Mouse (Mus musculus): ENCODE data around the gene F8. TPM values are rescaled to one million over a fixed set of nuclear protein-coding genes. Genes with fewer than 3 reads are reported as not detected.
A peak's percentile ranks its signal among the peaks of the same experiment; 100 is the strongest.

F8 gene
- polyA plus RNA-seq, 1 experiment: 0.46 TPM

DNA sequence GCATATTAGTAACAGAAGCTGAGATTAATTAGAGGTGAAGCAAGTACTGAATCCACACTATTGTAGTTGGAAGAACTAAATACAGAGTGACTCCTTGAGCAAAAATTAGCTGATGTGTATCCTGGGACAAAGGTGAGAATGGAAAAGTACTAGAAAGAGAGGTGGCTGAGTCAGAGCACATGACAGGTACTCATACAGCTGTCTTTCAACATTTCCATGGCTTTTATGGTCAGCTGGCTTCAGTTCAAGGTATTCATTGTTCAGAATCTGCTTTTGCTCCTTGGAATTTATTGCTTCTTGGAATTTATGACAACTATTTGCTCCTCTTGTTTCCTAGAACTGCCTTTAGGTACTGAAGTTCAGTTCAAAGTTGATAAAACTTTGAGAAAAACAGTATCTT, 245.5 kb downstream of the F8 start:
- H3K79me2 ChIP-seq (ENCODE audit: control insufficient read depth, insufficient read depth): no peaks in the 10 kb centered on the region
- H3K79me3 ChIP-seq (ENCODE audit: low read depth): no peaks in the 10 kb centered on the region
- H3ac ChIP-seq (ENCODE audit: control insufficient read depth, insufficient read length, low read depth): no peak overlapping the region
- H3K27me3 ChIP-seq (ENCODE audit: control insufficient read depth, insufficient read depth, insufficient read length): no peaks in the 10 kb centered on the region
- no peak overlapping the region for H3K4me3 ChIP-seq (ENCODE audit: insufficient read depth, poor library complexity, severe bottlenecking)
- no peaks in the 10 kb centered on the region for H3K36me3 ChIP-seq (ENCODE audit: control insufficient read depth, insufficient read depth)
- TF ChIP-seq FOSL1 (IDR thresholded peaks at IDR 0.05; ENCODE audit: insufficient read depth, low read length, poor library complexity, severe bottlenecking) (no peak), MYOD1 (IDR thresholded peaks at IDR 0.05; ENCODE audit: control insufficient read depth, insufficient read length, low read depth) (no peak), MAX (IDR thresholded peaks at IDR 0.05) (no peak), CEBPB (IDR thresholded peaks at IDR 0.05; ENCODE audit: low read depth) (no peak), USF1 (IDR thresholded peaks at IDR 0.05; ENCODE audit: low read depth) (no peak), CTCF (IDR thresholded peaks at IDR 0.05; ENCODE audit: control insufficient read depth, insufficient read depth, insufficient read length) (no peak), MYOG (IDR thresholded peaks at IDR 0.05; ENCODE audit: control insufficient read depth, extremely low read depth, insufficient read length) (no peak)

DNA sequence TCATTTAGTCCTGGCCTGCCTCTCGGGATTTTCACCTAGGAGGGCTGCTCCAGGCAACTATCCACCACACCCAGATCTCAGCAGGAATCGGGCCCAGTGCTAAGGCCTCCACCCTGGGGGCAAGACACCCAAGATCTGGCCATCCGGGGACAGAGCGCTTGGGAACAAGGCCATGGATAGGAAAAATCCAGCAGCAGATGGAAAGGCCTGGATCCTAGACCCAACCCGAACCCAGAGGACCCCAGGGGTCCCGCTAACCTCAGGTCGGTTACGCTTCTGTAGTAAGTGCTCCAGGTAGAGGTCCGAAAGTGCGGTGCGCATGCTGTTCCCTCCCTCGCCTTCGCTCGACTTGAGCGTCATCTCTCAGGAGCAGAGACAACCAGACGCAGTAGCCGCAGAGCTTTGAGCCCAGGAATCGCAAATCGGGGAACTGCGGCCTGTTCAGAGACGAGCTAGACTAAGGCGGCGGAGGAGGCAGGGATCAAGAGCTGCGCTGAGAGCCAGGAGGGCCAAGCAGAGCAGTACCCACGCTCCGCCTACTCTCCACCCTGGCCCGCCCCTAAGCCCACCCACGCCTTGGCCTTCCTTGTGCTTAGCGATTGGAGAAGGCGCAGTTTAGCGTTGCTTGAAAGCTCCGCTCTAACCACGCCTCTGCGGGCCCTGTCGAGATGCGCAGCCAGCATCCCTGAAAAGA, 251.8 kb downstream of the F8 start, which contains the start of gene Mpp1:
Gene Mpp1, minus strand, starts transcription at position 550 of the 694 bp plus-strand sequence.
- Histone ChIP-seq H3K79me2 (ENCODE audit: control insufficient read depth, insufficient read depth) (peaks cover 34% of the 10 kb centered on the region), H3K27me3 (ENCODE audit: control insufficient read depth, insufficient read depth, insufficient read length) (no peaks in the 10 kb centered on the region), H3ac (ENCODE audit: control insufficient read depth, insufficient read length, low read depth) (peak within 1 kb of the TSS; percentile 96), H3K4me3 (ENCODE audit: insufficient read depth, poor library complexity, severe bottlenecking) (peak within 1 kb of the TSS; percentile 45), H3K36me3 (ENCODE audit: control insufficient read depth, insufficient read depth) (no peaks in the 10 kb centered on the region), H3K79me3 (ENCODE audit: low read depth) (peaks cover 12% of the 10 kb centered on the region)
- no peak for TF ChIP-seq USF1 (IDR thresholded peaks at IDR 0.05; ENCODE audit: low read depth)
- no peak for TF ChIP-seq FOSL1 (IDR thresholded peaks at IDR 0.05; ENCODE audit: insufficient read depth, low read length, poor library complexity, severe bottlenecking)
- TF ChIP-seq MAX (IDR thresholded peaks at IDR 0.05): no peak
- TF ChIP-seq CTCF (IDR thresholded peaks at IDR 0.05; ENCODE audit: control insufficient read depth, insufficient read depth, insufficient read length): no peak
- no peak for TF ChIP-seq MYOD1 (IDR thresholded peaks at IDR 0.05; ENCODE audit: control insufficient read depth, insufficient read length, low read depth)
- TF ChIP-seq CEBPB (IDR thresholded peaks at IDR 0.05; ENCODE audit: low read depth): no peak
- no peak for TF ChIP-seq MYOG (IDR thresholded peaks at IDR 0.05; ENCODE audit: control insufficient read depth, extremely low read depth, insufficient read length)

DNA sequence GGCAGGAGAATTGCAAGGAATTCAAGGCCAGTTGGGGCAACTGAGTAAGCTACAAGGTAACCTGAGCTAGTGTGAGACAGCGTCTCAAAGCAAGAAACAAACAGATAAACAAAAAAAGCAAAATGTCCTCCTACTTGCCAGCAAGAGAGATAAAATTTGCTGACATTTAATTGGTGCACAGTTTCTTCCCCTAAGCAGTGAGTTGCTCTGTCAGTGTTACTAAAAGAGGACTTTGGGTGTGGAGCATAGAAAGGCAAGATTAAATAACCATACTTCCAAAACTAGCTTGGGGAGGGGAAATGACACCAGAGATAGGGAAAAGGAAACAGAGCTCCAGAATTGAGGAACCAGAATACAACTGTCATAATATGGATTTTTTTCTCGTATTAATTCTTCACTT, 252.9 kb downstream of the F8 start:
- TF ChIP-seq CEBPB (IDR thresholded peaks at IDR 0.05; ENCODE audit: low read depth) (no peak), FOSL1 (IDR thresholded peaks at IDR 0.05; ENCODE audit: insufficient read depth, low read length, poor library complexity, severe bottlenecking) (no peak), MYOG (IDR thresholded peaks at IDR 0.05; ENCODE audit: control insufficient read depth, extremely low read depth, insufficient read length) (no peak), MAX (IDR thresholded peaks at IDR 0.05) (no peak), CTCF (IDR thresholded peaks at IDR 0.05; ENCODE audit: control insufficient read depth, insufficient read depth, insufficient read length) (no peak)
- peaks cover 5% of the 10 kb centered on the region for H3K36me3 ChIP-seq (ENCODE audit: control insufficient read depth, insufficient read depth)
- no peak overlapping the region for H3ac ChIP-seq (ENCODE audit: control insufficient read depth, insufficient read length, low read depth)
- H3K79me2 ChIP-seq (ENCODE audit: control insufficient read depth, insufficient read depth): peaks cover 34% of the 10 kb centered on the region
- H3K79me3 ChIP-seq (ENCODE audit: low read depth): peaks cover 12% of the 10 kb centered on the region
- no peak overlapping the region for H3K4me3 ChIP-seq (ENCODE audit: insufficient read depth, poor library complexity, severe bottlenecking)
- H3K27me3 ChIP-seq (ENCODE audit: control insufficient read depth, insufficient read depth, insufficient read length): no peaks in the 10 kb centered on the region

DNA sequence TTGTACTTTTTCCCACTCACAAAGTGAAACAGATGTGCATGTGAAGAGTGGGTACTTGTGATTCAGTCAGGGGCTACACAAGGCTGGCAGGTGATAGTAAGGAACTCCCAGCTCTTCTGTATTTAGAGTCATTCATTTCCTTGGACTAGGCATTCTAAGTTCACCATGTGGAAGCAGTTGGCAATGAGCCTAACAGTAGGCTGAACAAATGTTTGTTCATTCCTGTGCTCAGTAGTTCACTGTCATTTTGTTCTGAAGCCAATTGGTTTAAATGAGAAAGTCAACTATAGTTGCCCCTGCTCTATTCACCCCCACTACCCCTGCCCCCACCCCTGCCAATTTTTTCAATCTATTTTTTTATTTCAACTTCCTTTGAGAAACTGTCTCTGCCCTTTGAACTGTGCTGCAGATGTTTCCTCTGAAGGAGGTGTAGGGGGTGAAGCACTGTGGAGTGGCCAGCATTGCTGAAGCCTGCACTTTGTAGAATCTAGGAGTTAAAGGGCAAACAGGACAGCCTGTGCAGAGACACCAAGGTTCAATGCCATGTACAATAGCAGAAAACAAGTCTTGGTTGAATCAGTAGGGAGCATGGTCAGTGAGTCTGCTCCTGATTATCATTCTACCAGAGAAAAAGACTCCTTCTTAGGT, 254.0 kb downstream of the F8 start:
- H3K79me3 ChIP-seq (ENCODE audit: low read depth): peaks cover 12% of the 10 kb centered on the region
- TF ChIP-seq CEBPB (IDR thresholded peaks at IDR 0.05; ENCODE audit: low read depth): no peak
- no peak for TF ChIP-seq MYOD1 (IDR thresholded peaks at IDR 0.05; ENCODE audit: control insufficient read depth, insufficient read length, low read depth)
- TF ChIP-seq MYOG (IDR thresholded peaks at IDR 0.05; ENCODE audit: control insufficient read depth, extremely low read depth, insufficient read length): no peak
- peaks cover 10% of the 10 kb centered on the region for H3K36me3 ChIP-seq (ENCODE audit: control insufficient read depth, insufficient read depth)
- peaks cover 34% of the 10 kb centered on the region for H3K79me2 ChIP-seq (ENCODE audit: control insufficient read depth, insufficient read depth)
- H3ac ChIP-seq (ENCODE audit: control insufficient read depth, insufficient read length, low read depth): no peak overlapping the region
- H3K4me3 ChIP-seq (ENCODE audit: insufficient read depth, poor library complexity, severe bottlenecking): no peak overlapping the region
- no peaks in the 10 kb centered on the region for H3K27me3 ChIP-seq (ENCODE audit: control insufficient read depth, insufficient read depth, insufficient read length)

DNA sequence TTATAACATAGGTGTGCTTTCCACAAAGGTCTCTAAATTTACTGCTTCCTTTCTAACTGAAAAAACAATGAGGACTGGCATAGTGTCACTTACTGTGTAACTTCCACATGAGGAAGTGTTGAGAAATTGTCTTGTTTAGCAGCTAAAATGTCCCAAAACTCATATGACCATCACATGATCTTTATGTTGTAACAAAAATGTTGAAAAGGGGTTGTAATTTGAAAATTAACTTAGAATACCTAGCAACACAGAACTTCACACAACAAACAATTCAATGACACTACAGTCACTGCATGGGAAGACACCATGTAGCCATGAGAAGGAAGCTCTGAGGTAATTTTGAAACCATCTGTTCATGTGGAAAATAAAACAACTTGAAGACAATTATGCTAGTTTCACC, 255.5 kb downstream of the F8 start:
- H3K79me2 ChIP-seq (ENCODE audit: control insufficient read depth, insufficient read depth): peaks cover 34% of the 10 kb centered on the region
- no peak overlapping the region for H3K4me3 ChIP-seq (ENCODE audit: insufficient read depth, poor library complexity, severe bottlenecking)
- H3ac ChIP-seq (ENCODE audit: control insufficient read depth, insufficient read length, low read depth): no peak overlapping the region
- peaks cover 10% of the 10 kb centered on the region for H3K36me3 ChIP-seq (ENCODE audit: control insufficient read depth, insufficient read depth)
- no peaks in the 10 kb centered on the region for H3K27me3 ChIP-seq (ENCODE audit: control insufficient read depth, insufficient read depth, insufficient read length)
- TF ChIP-seq MAX (IDR thresholded peaks at IDR 0.05) (no peak), FOSL1 (IDR thresholded peaks at IDR 0.05; ENCODE audit: insufficient read depth, low read length, poor library complexity, severe bottlenecking) (no peak), MYOG (IDR thresholded peaks at IDR 0.05; ENCODE audit: control insufficient read depth, extremely low read depth, insufficient read length) (no peak), CTCF (IDR thresholded peaks at IDR 0.05; ENCODE audit: control insufficient read depth, insufficient read depth, insufficient read length) (no peak), MYOD1 (IDR thresholded peaks at IDR 0.05; ENCODE audit: control insufficient read depth, insufficient read length, low read depth) (no peak), USF1 (IDR thresholded peaks at IDR 0.05; ENCODE audit: low read depth) (no peak), CEBPB (IDR thresholded peaks at IDR 0.05; ENCODE audit: low read depth) (no peak)
- H3K79me3 ChIP-seq (ENCODE audit: low read depth): peaks cover 12% of the 10 kb centered on the region
